Mouse (Mus musculus) embryonic facial prominence, embryonic 11.5 days (tissue): ENCODE results near the gene Mios. TPM values are rescaled to one million over a fixed set of nuclear protein-coding genes. Genes with fewer than 3 reads are reported as not detected.

Experiments used
- ATAC-seq: fragments of 200-750 bp; cut with Nextera tagmentation; replicated peaks from 2 replicates; pipeline ENCODE4 v1.8.0; 2017; ENCODE audit warnings: low read depth; ENCODE audit not compliant: insufficient number of reproducible peaks, low FRiP score, low TSS enrichment
- DNase-seq: peaks from one replicate; pipeline ENCODE4 v3.0.0-alpha.2; 2015; ENCODE audit warnings: low spot score
- H3K27ac ChIP-seq: fragments of 300-500 bp; sonication (generic); replicated peaks from 2 replicates; pipeline ENCODE4 v1.5.1; 2014; ENCODE audit warnings: mild to moderate bottlenecking, low read depth, low read length, control low read depth
- H3K27me3 ChIP-seq: fragments of 300-500 bp; sonication (generic); 2 replicates; pipeline ENCODE4 v1.6.1; 2014; ENCODE audit warnings: mild to moderate bottlenecking, low read length, moderate library complexity, mixed read lengths; ENCODE audit not compliant: control insufficient read depth, insufficient read depth
- H3K36me3 ChIP-seq: fragments of 300-500 bp; sonication (generic); replicated peaks from 2 replicates; pipeline ENCODE4 v1.6.1; 2014; ENCODE audit warnings: low read depth, mild to moderate bottlenecking, low read length, moderate library complexity, mixed read lengths; ENCODE audit not compliant: control insufficient read depth, insufficient read depth
- H3K4me1 ChIP-seq: fragments of 300-500 bp; sonication (generic); 2 replicates; pipeline ENCODE4 v1.6.1; 2014; ENCODE audit warnings: low read length, mixed read lengths; ENCODE audit not compliant: control insufficient read depth, insufficient read depth
- H3K4me2 ChIP-seq: fragments of 300-500 bp; sonication (generic); 2 replicates; pipeline ENCODE4 v1.6.1; 2014; ENCODE audit warnings: low read depth, mild to moderate bottlenecking, control low read depth, low read length, moderate library complexity
- H3K4me3 ChIP-seq: fragments of 300-500 bp; sonication (generic); 2 replicates; pipeline ENCODE4 v1.5.1; 2014; ENCODE audit warnings: low read depth, low read length, control low read depth
- H3K9ac ChIP-seq: fragments of 300-500 bp; sonication (generic); replicated peaks from 2 replicates; pipeline ENCODE4 v1.6.1; 2014; ENCODE audit warnings: mild to moderate bottlenecking, control low read depth, low read length
- H3K9me3 ChIP-seq: fragments of 300-500 bp; sonication (generic); replicated peaks from 2 replicates; pipeline ENCODE4 v1.6.1; 2016; ENCODE audit warnings: mild to moderate bottlenecking, low read length, inconsistent platforms, mixed read lengths; ENCODE audit not compliant: control insufficient read depth
- WGBS: fragments of 180-500 bp; shearing (Covaris S2); extraction: QIAGEN DNeasy Blood & Tissue Kit; methylation state at CpG from one replicate; pipeline ENCODE4 v1.1.7; 2014; 5-methylcytosine and 5-hydroxymethylcytosine counted together
- polyA plus RNA-seq: library from polyadenylated mRNA; unstranded; fragments of >200 nt; fragmentation: Nextera tagmentation; extraction: Ambion mirVana; gene quantifications from 2 replicates; pipeline ENCODE4 v1.2.1, GENCODE M21; 2014

Gene Mios
- polyA plus RNA-seq, 1 experiment from 2014 or later: 36.3 TPM

- Histone ChIP-seq H3K9me3 (no peaks in the 10 kb centered on the region), H3K4me1 (no peaks in the 10 kb centered on the region), H3K36me3 (no peaks in the 10 kb centered on the region; the same call in 1 of the 2 replicates), H3K4me2 (peak within 1 kb of the TSS; percentile 61), H3K27ac (no peak within 1 kb of the TSS), H3K9ac (peak within 1 kb of the TSS; percentile 86), H3K27me3 (no peaks in the 10 kb centered on the region), H3K4me3 (peak within 1 kb of the TSS; percentile 75)
- DNase-seq (peak; percentile 98), ATAC-seq (peak; percentile 100)
- WGBS: 0% methylated on average over 55 of the region's 64 CpGs
These were observed 50.1 kb downstream of the Mios start, which contains the start of the genes Rpa3, Umad1 and Gm45062 for GRCm38 (mm10) chr6:8259004-8259666. Gene Rpa3, minus strand, starts transcription at chr6:8259173. Gene Umad1, plus strand, starts transcription at chr6:8259288. Gene Gm45062, plus strand, starts transcription at chr6:8259450.

- WGBS: under 1% methylated on average over 8 of the region's 8 CpGs
- no peak overlapping the region for H3K27ac ChIP-seq
- ATAC-seq: no peak
These were observed 50.6 kb downstream of the Mios start for GRCm38 (mm10) chr6:8259667-8260044.

GRCm38 (mm10) chr6:8271047-8271446 is 62.0 kb downstream of the Mios start:
- H3K36me3 ChIP-seq: no peaks in the 10 kb centered on the region
- 88% methylated on average over 3 of the region's 3 CpGs for WGBS
- ATAC-seq (no peak), DNase-seq (no peak)
- no peaks in the 10 kb centered on the region for H3K9me3 ChIP-seq
- no peaks in the 10 kb centered on the region for H3K27me3 ChIP-seq
- H3K4me1 ChIP-seq: no peaks in the 10 kb centered on the region
- H3K4me3 ChIP-seq: no peak overlapping the region
- no peak overlapping the region for H3K27ac ChIP-seq
- no peak overlapping the region for H3K4me2 ChIP-seq
- no peak overlapping the region for H3K9ac ChIP-seq

More at GRCm38 (mm10) chr6:8259667-8260044, 50.6 kb downstream of the Mios start:
- no peak for DNase-seq
- Histone ChIP-seq H3K4me2 (peak overlapping the region; percentile 61), H3K4me1 (no peaks in the 10 kb centered on the region), H3K9ac (peak overlapping the region; percentile 68), H3K36me3 (no peaks in the 10 kb centered on the region), H3K9me3 (no peaks in the 10 kb centered on the region), H3K27me3 (no peaks in the 10 kb centered on the region), H3K4me3 (peak overlapping the region; percentile 75)

- peak; percentile 76 for DNase-seq
- Histone ChIP-seq H3K36me3 (no peaks in the 10 kb centered on the region), H3K9me3 (no peaks in the 10 kb centered on the region), H3K27me3 (no peaks in the 10 kb centered on the region), H3K9ac (no peak overlapping the region), H3K4me2 (no peak overlapping the region), H3K4me1 (no peaks in the 10 kb centered on the region), H3K4me3 (no peak overlapping the region), H3K27ac (no peak overlapping the region)
- no peak for ATAC-seq
- 39% methylated on average over 6 of the region's 6 CpGs for WGBS
These were observed 65.5 kb downstream of the Mios start for GRCm38 (mm10) chr6:8274387-8275054.

- Histone ChIP-seq H3K4me1 (no peaks in the 10 kb centered on the region), H3K27me3 (no peaks in the 10 kb centered on the region), H3K36me3 (no peaks in the 10 kb centered on the region), H3K4me3 (no peak overlapping the region), H3K27ac (no peak overlapping the region), H3K4me2 (no peak overlapping the region), H3K9ac (no peak overlapping the region), H3K9me3 (no peaks in the 10 kb centered on the region)
- 6% methylated on average over 1 of the region's 1 CpGs for WGBS
- ATAC-seq: no peak
- peak; percentile 62 for DNase-seq
These were observed 66.1 kb downstream of the Mios start for GRCm38 (mm10) chr6:8275098-8275497.

GRCm38 (mm10) chr6:8276431-8276830 is 67.4 kb downstream of the Mios start:
- Histone ChIP-seq H3K4me1 (no peaks in the 10 kb centered on the region), H3K4me2 (no peak overlapping the region), H3K9ac (no peak overlapping the region), H3K27me3 (no peaks in the 10 kb centered on the region), H3K27ac (no peak overlapping the region), H3K36me3 (no peaks in the 10 kb centered on the region), H3K4me3 (no peak overlapping the region), H3K9me3 (no peaks in the 10 kb centered on the region)
- ATAC-seq (no peak), DNase-seq (no peak)
- 86% methylated on average over 4 of the region's 4 CpGs for WGBS

- Histone ChIP-seq H3K4me3 (no peak overlapping the region), H3K9me3 (no peaks in the 10 kb centered on the region), H3K9ac (no peak overlapping the region), H3K4me2 (no peak overlapping the region), H3K36me3 (no peaks in the 10 kb centered on the region), H3K27me3 (no peaks in the 10 kb centered on the region), H3K4me1 (no peaks in the 10 kb centered on the region), H3K27ac (no peak overlapping the region)
- peak; percentile 19 for DNase-seq
- WGBS: 67% methylated on average over 5 of the region's 5 CpGs
- ATAC-seq: no peak
These were observed 69.5 kb downstream of the Mios start for GRCm38 (mm10) chr6:8278426-8279002.

GRCm38 (mm10) chr6:8283255-8283654 is 74.2 kb downstream of the Mios start:
- WGBS: 90% methylated on average over 4 of the region's 4 CpGs
- Histone ChIP-seq H3K9ac (no peak overlapping the region), H3K4me3 (no peak overlapping the region), H3K27ac (no peak overlapping the region), H3K9me3 (no peaks in the 10 kb centered on the region), H3K36me3 (no peaks in the 10 kb centered on the region), H3K4me2 (no peak overlapping the region), H3K4me1 (no peaks in the 10 kb centered on the region), H3K27me3 (no peaks in the 10 kb centered on the region)
- DNase-seq (no peak), ATAC-seq (no peak)
